Mouse (Mus musculus): ENCODE results near the gene Srrt. TPM values are rescaled to one million over a fixed set of nuclear protein-coding genes. Genes with fewer than 3 reads are reported as not detected.

Srrt gene
- polyA plus RNA-seq, 1 experiment from 2014 or later = 106 TPM

GRCm38 (mm10) chr5:137335066-137335465 lies 27.6 kb upstream of the Srrt start:
- WGBS = 74% methylated on average over 6 of the region's 6 CpGs
- H3K4me3 ChIP-seq = no peak overlapping the region

GRCm38 (mm10) chr5:137334317-137334716 lies 26.8 kb upstream of the Srrt start:
- WGBS = 46% methylated on average over 10 of the region's 10 CpGs
- H3K4me3 ChIP-seq = no peak overlapping the region

More at GRCm38 (mm10) chr5:137335066-137335465, 27.6 kb upstream of the Srrt start:
- ATAC-seq (ENCODE audit: insufficient number of reproducible peaks, low FRiP score) = no peak
- peaks cover 32% of the 10 kb centered on the region for H3K4me1 ChIP-seq (replicated peaks)
- no peak overlapping the region for H3K9ac ChIP-seq
- H3K4me2 ChIP-seq = no peak overlapping the region
- H3K36me3 ChIP-seq = peaks cover 9% of the 10 kb centered on the region
- H3K27ac ChIP-seq (ENCODE audit: poor library complexity, severe bottlenecking) = no peak overlapping the region
- no peaks in the 10 kb centered on the region for H3K27me3 ChIP-seq (replicated peaks)
- no peaks in the 10 kb centered on the region for H3K9me3 ChIP-seq (replicated peaks)

DNA sequence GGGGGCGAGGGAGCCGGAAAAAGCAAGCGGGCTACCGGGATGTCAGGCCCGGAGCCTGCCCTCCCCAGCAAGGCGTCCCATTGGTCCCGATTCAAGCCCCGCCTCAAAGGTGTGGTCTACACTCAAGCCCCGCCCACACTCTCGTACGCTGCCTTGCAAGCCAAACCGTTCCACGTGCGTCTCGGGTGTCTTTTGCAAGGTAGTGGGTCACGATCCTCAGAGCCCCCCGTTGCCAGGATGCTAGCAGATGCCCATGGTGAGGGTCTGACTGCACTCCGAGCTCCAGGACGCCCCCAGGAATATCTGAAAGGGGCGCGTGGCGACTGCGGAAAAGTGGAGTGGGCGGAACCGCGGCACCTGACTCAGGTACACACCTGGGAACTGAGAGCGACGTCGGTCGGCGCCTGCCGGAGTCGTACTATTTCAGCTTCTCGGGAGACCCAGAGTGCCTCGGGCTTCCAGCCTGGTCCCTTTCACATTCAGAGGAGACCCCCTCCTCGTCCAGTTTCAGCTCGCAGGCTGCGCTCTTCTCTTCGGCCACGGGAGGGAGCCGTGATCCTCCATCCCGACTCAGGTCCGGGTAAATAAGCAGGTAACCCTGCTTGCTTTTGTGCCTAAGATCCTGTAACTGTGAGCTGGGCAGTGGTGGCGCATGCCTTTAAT lies 26.2 kb upstream of the Srrt start, which contains the start of gene Slc12a9:
Gene Slc12a9, minus strand, starts transcription at position 86 of the 663 bp plus-strand sequence.
- H3K4me3 ChIP-seq = peak within 1 kb of the TSS; percentile 86
- H3K9ac ChIP-seq = peak within 1 kb of the TSS; percentile 86
- peak within 1 kb of the TSS; percentile 100 for H3K4me2 ChIP-seq
- peak; percentile 94 for ATAC-seq (ENCODE audit: insufficient number of reproducible peaks, low FRiP score)
- peaks cover 11% of the 10 kb centered on the region for H3K36me3 ChIP-seq
- H3K27ac ChIP-seq (ENCODE audit: poor library complexity, severe bottlenecking) = no peak within 1 kb of the TSS
- H3K9me3 ChIP-seq (replicated peaks) = no peaks in the 10 kb centered on the region
- no peaks in the 10 kb centered on the region for H3K27me3 ChIP-seq (replicated peaks)
- WGBS = under 1% methylated on average over 44 of the region's 44 CpGs
- peaks cover 22% of the 10 kb centered on the region for H3K4me1 ChIP-seq (replicated peaks)

More at GRCm38 (mm10) chr5:137334317-137334716, 26.8 kb upstream of the Srrt start:
- ATAC-seq (ENCODE audit: insufficient number of reproducible peaks, low FRiP score) = no peak
- H3K36me3 ChIP-seq = peaks cover 11% of the 10 kb centered on the region
- H3K4me2 ChIP-seq = peak overlapping the region; percentile 100
- no peak overlapping the region for H3K27ac ChIP-seq (ENCODE audit: poor library complexity, severe bottlenecking)
- no peak overlapping the region for H3K9ac ChIP-seq
- H3K9me3 ChIP-seq (replicated peaks) = no peaks in the 10 kb centered on the region
- peaks cover 26% of the 10 kb centered on the region for H3K4me1 ChIP-seq (replicated peaks)
- H3K27me3 ChIP-seq (replicated peaks) = no peaks in the 10 kb centered on the region

GRCm38 (mm10) chr5:137332857-137333511 lies 25.5 kb upstream of the Srrt start:
- peak; percentile 3; the same call in 1 of the 2 replicates for ATAC-seq (ENCODE audit: insufficient number of reproducible peaks, low FRiP score)
- peaks cover 22% of the 10 kb centered on the region for H3K4me1 ChIP-seq (replicated peaks)
- WGBS = 20% methylated on average over 15 of the region's 15 CpGs
- H3K9ac ChIP-seq = peak overlapping the region; percentile 86
- no peaks in the 10 kb centered on the region for H3K27me3 ChIP-seq (replicated peaks)
- H3K9me3 ChIP-seq (replicated peaks) = no peaks in the 10 kb centered on the region
- peak overlapping the region; percentile 100 for H3K4me2 ChIP-seq
- peaks cover 15% of the 10 kb centered on the region for H3K36me3 ChIP-seq
- peak overlapping the region; percentile 86 for H3K4me3 ChIP-seq
- no peak overlapping the region for H3K27ac ChIP-seq (ENCODE audit: poor library complexity, severe bottlenecking)

GRCm38 (mm10) chr5:137330910-137331309 lies 23.4 kb upstream of the Srrt start:
- ATAC-seq (ENCODE audit: insufficient number of reproducible peaks, low FRiP score) = no peak
- 79% methylated on average over 7 of the region's 7 CpGs for WGBS
- peaks cover 9% of the 10 kb centered on the region for H3K4me1 ChIP-seq (replicated peaks)
- no peak overlapping the region for H3K4me2 ChIP-seq
- no peaks in the 10 kb centered on the region for H3K27me3 ChIP-seq (replicated peaks)
- no peaks in the 10 kb centered on the region for H3K9me3 ChIP-seq (replicated peaks)
- H3K36me3 ChIP-seq = peaks cover 22% of the 10 kb centered on the region
- H3K9ac ChIP-seq = no peak overlapping the region
- no peak overlapping the region for H3K4me3 ChIP-seq
- no peak overlapping the region for H3K27ac ChIP-seq (ENCODE audit: poor library complexity, severe bottlenecking)

DNA sequence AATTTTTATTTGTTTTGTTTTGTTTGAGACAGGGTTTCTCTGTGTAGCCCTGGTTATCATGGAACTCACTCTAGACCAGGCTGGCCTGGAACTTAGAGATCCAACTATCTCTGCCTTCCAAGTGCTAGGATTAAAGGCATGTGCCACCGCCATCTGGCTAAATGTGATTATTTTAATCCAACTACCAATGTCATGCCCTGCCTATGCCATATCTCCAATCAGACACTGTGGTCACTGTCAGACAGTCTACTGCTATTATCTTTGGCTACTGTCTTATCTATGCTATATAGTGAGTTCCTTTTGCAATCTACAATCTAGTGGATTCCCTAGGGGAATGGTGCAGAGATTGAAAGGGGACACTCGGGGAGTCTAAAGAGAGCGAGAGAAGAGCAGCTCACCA lies 13.5 kb upstream of the Srrt start:
- WGBS = 82% methylated on average over 3 of the region's 3 CpGs
- Histone ChIP-seq H3K27me3 (replicated peaks) (no peaks in the 10 kb centered on the region), H3K9me3 (replicated peaks) (no peaks in the 10 kb centered on the region), H3K36me3 (peaks cover 48% of the 10 kb centered on the region), H3K4me2 (no peak overlapping the region), H3K4me1 (replicated peaks) (no peaks in the 10 kb centered on the region), H3K27ac (ENCODE audit: poor library complexity, severe bottlenecking) (no peak overlapping the region), H3K9ac (no peak overlapping the region), H3K4me3 (no peak overlapping the region)
- no peak for ATAC-seq (ENCODE audit: insufficient number of reproducible peaks, low FRiP score)

- H3K9me3 ChIP-seq (replicated peaks) = no peaks in the 10 kb centered on the region
- no peak overlapping the region for H3K4me3 ChIP-seq
- H3K4me2 ChIP-seq = no peak overlapping the region
- no peaks in the 10 kb centered on the region for H3K27me3 ChIP-seq (replicated peaks)
- H3K36me3 ChIP-seq = peaks cover 34% of the 10 kb centered on the region
- no peak overlapping the region for H3K9ac ChIP-seq
- H3K27ac ChIP-seq (ENCODE audit: poor library complexity, severe bottlenecking) = no peak overlapping the region
- no peak for ATAC-seq (ENCODE audit: insufficient number of reproducible peaks, low FRiP score)
- peaks cover 16% of the 10 kb centered on the region for H3K4me1 ChIP-seq (replicated peaks)
- 75% methylated on average over 1 of the region's 1 CpGs for WGBS
Observed at GRCm38 (mm10) chr5:137318570-137318969, 11.1 kb upstream of the Srrt start.

GRCm38 (mm10) chr5:137317361-137317760 lies 9.9 kb upstream of the Srrt start:
- Histone ChIP-seq H3K27ac (ENCODE audit: poor library complexity, severe bottlenecking) (no peak overlapping the region), H3K36me3 (peaks cover 25% of the 10 kb centered on the region), H3K27me3 (replicated peaks) (no peaks in the 10 kb centered on the region), H3K9me3 (replicated peaks) (no peaks in the 10 kb centered on the region), H3K4me1 (replicated peaks) (peaks cover 27% of the 10 kb centered on the region), H3K9ac (no peak overlapping the region), H3K4me3 (no peak overlapping the region), H3K4me2 (no peak overlapping the region)
- WGBS = 43% methylated on average over 8 of the region's 8 CpGs
- ATAC-seq (ENCODE audit: insufficient number of reproducible peaks, low FRiP score) = no peak

DNA sequence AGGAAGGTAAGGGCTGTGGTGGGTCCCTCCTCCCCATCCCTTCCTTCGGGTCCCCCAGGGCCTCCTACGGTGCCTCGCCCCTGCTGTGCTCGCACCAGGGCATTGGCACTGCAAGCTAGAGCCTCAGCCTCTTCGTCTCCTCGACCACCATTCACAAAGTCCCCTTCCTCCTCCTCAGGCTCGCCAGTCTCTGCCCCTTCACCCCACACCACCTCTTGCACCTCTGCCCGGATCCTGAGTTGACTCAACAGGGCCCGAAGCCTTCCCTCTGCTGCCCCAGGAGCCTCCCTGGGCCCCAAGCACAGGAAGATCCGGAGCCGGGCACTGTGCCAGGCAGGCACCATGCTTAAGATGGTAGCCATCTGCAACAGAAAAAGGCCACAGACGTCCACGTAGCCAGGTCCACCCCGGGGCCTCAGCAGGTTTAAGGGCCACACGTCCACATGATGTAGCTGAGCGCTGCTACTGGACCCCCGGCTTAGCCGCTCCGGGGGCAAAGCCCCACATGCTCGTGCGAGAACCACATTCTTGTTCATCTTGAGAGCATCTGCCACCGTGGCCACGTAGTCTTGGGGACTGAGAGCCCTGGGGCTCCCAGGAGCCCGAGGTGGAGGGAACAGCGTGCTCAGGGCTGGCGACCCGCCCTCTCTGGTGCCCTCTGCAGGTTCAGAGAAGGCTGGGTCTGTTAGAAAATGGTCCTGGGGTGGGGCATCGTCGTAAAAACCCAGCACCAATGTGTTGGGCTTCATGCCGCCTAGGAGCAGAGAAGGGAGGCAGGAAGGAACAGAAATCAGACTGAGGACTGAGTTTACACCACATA lies 7.8 kb upstream of the Srrt start:
- Histone ChIP-seq H3K9ac (peak overlapping the region; percentile 89), H3K27me3 (replicated peaks) (no peaks in the 10 kb centered on the region), H3K9me3 (replicated peaks) (no peaks in the 10 kb centered on the region), H3K4me1 (replicated peaks) (peaks cover 39% of the 10 kb centered on the region), H3K4me3 (no peak overlapping the region), H3K4me2 (peak overlapping the region; percentile 95), H3K36me3 (peaks cover 32% of the 10 kb centered on the region), H3K27ac (ENCODE audit: poor library complexity, severe bottlenecking) (peak overlapping the region; percentile 87)
- 41% methylated on average over 30 of the region's 30 CpGs for WGBS
- ATAC-seq (ENCODE audit: insufficient number of reproducible peaks, low FRiP score) = no peak; the same call in 1 of the 2 replicates

GRCm38 (mm10) chr5:137314193-137315083 lies 7.0 kb upstream of the Srrt start, which contains the start of gene Trip6:
Gene Trip6, minus strand, starts transcription at chr5:137314404.
- WGBS = 18% methylated on average over 30 of the region's 30 CpGs
- H3K27me3 ChIP-seq (replicated peaks) = no peaks in the 10 kb centered on the region
- peak; percentile 91 for ATAC-seq (ENCODE audit: insufficient number of reproducible peaks, low FRiP score)
- H3K27ac ChIP-seq (ENCODE audit: poor library complexity, severe bottlenecking) = peak within 1 kb of the TSS; percentile 87
- peaks cover 39% of the 10 kb centered on the region for H3K4me1 ChIP-seq (replicated peaks)
- H3K9me3 ChIP-seq (replicated peaks) = no peaks in the 10 kb centered on the region
- H3K36me3 ChIP-seq = peaks cover 32% of the 10 kb centered on the region
- H3K9ac ChIP-seq = peak within 1 kb of the TSS; percentile 89
- peak within 1 kb of the TSS; percentile 95 for H3K4me2 ChIP-seq
- peak within 1 kb of the TSS; percentile 75 for H3K4me3 ChIP-seq
